Mouse (Mus musculus) left cerebral cortex, adult 18-20 months (tissue): ENCODE results near the gene Ptbp1. TPM values are rescaled to one million over a fixed set of nuclear protein-coding genes. Genes with fewer than 3 reads are reported as not detected.

Experiments
- DNase-seq, 2 experiments: peaks; one replicate each; pipeline ENCODE4 v3.0.0; 2021 to 2022; ENCODE audit warnings: low spot score in 2 of 2, mixed read lengths in 1 of 2
- microRNA-seq, 2 experiments: library from miRNA; unstranded; fragments of <30 nt; microRNA quantifications; one replicate each; pipeline ENCODE4 v1.2.0; 2021
- total RNA-seq, 2 experiments: library from RNA; stranded (reverse); gene quantifications; 2 replicates each; pipeline ENCODE4 v1.2.3; 2021

Gene Ptbp1
- total RNA-seq, 2 experiments from 2014 or later = 54.3 to 62.5 TPM

- no peak for DNase-seq
These were observed 56.3 kb downstream of the Ptbp1 start, which contains the start of gene Gm26602 for GRCm38 (mm10) chr10:79910556-79910955. Gene Gm26602 (plus strand): TSS chr10:79910856.

GRCm38 (mm10) chr10:79912412-79912811, 58.2 kb downstream of the Ptbp1 start:
- DNase-seq = no peak

Small RNA genes within 50 kb of the gene (microRNA-seq; reads per million reads assigned to microRNA genes)
- 0 to 0.25 reads per million in 2 experiments for gene Mir6910

Other genes with a start within 250 kb of the Ptbp1 start
- gene C2cd4c, start 240.4 kb upstream of the Ptbp1 start, total RNA-seq = 10 to 100 TPM; 16.7 to 18.6 TPM
- gene Shc2, start 216.5 kb upstream of the Ptbp1 start, total RNA-seq = 10 to 100 TPM; 44.3 to 50.1 TPM
- under 1 TPM in 1 of 2 experiments, not detected in 1; 0.82 TPM for gene Odf3l2, start 208.7 kb upstream of the Ptbp1 start, total RNA-seq
- not detected for gene Madcam1, start 189.9 kb upstream of the Ptbp1 start, total RNA-seq
- 10 to 100 TPM; 69.8 to 77.1 TPM for gene Tpgs1, start 185.1 kb upstream of the Ptbp1 start, total RNA-seq
- gene Cdc34, start 172.2 kb upstream of the Ptbp1 start, total RNA-seq = 10 to 100 TPM; 75.4 to 77.5 TPM
- gene Gzmm, start 165.4 kb upstream of the Ptbp1 start, total RNA-seq = 1 to 10 TPM; 2.7 to 3.2 TPM
- 100 to 1,000 TPM; 566 to 614 TPM for gene Bsg, start 149.9 kb upstream of the Ptbp1 start, total RNA-seq
- 100 to 1,000 TPM; 142 to 157 TPM for gene Hcn2, start 137.8 kb upstream of the Ptbp1 start, total RNA-seq
- gene Polrmt, start 107.8 kb upstream of the Ptbp1 start, total RNA-seq = 10 to 100 TPM; 50.6 to 55.3 TPM
- 1 to 10 TPM; 4.3 to 5.6 TPM for gene Fgf22, start 99.4 kb upstream of the Ptbp1 start, total RNA-seq
- 10 to 100 TPM; 86.7 to 98.4 TPM for gene Rnf126, start 87.5 kb upstream of the Ptbp1 start, total RNA-seq
- 1 to 10 TPM; 2.7 to 3.2 TPM for gene Fstl3, start 77.2 kb upstream of the Ptbp1 start, total RNA-seq
- under 1 TPM; 0.63 to 0.72 TPM for gene Prss57, start 63.5 kb upstream of the Ptbp1 start, total RNA-seq
- 100 to 1,000 TPM; 290 to 308 TPM for gene Palm, start 60.9 kb upstream of the Ptbp1 start, total RNA-seq
- under 1 TPM; 0.61 to 0.86 TPM for gene Misp, start 33.4 kb upstream of the Ptbp1 start, total RNA-seq
- gene Prtn3, start 20.0 kb downstream of the Ptbp1 start, total RNA-seq = 1 to 10 TPM; 2.2 to 2.3 TPM
- gene Plppr3, start 20.2 kb downstream of the Ptbp1 start, total RNA-seq = 10 to 100 TPM; 55.6 to 58.0 TPM
- not detected for gene Elane, start 31.8 kb downstream of the Ptbp1 start, total RNA-seq
- not detected for gene Cfd, start 36.4 kb downstream of the Ptbp1 start, total RNA-seq
- 10 to 100 TPM; 48.6 to 63.7 TPM for gene Med16, start 54.5 kb downstream of the Ptbp1 start, total RNA-seq
- not detected for gene Gm26602, start 56.4 kb downstream of the Ptbp1 start, total RNA-seq
- 10 to 100 TPM in 1 of 2 experiments, 1 to 10 TPM in 1; 5.3 to 10.3 TPM for gene Kiss1r, start 62.5 kb downstream of the Ptbp1 start, total RNA-seq
- gene R3hdm4, start 66.8 kb downstream of the Ptbp1 start, total RNA-seq = 100 to 1,000 TPM; 307 to 318 TPM
- gene Arid3a, start 72.6 kb downstream of the Ptbp1 start, total RNA-seq = 1 to 10 TPM; 5.6 to 7.2 TPM
- gene Wdr18, start 105.7 kb downstream of the Ptbp1 start, total RNA-seq = 10 to 100 TPM; 45.3 to 46.5 TPM
- gene Grin3b, start 116.3 kb downstream of the Ptbp1 start, total RNA-seq = under 1 TPM; 0.14 to 0.16 TPM
- gene Tmem259, start 129.9 kb downstream of the Ptbp1 start, total RNA-seq = 100 to 1,000 TPM; 112 to 113 TPM
- gene Cnn2, start 134.2 kb downstream of the Ptbp1 start, total RNA-seq = 1 to 10 TPM; 6.7 to 8.0 TPM
- gene Abca7, start 142.1 kb downstream of the Ptbp1 start, total RNA-seq = 10 to 100 TPM; 13.0 to 13.7 TPM
- 1 to 10 TPM; 3.7 to 4.1 TPM for gene Arhgap45, start 162.2 kb downstream of the Ptbp1 start, total RNA-seq
- gene Polr2e, start 185.4 kb downstream of the Ptbp1 start, total RNA-seq = 10 to 100 TPM; 73.6 to 75.2 TPM
- gene Gpx4, start 192.7 kb downstream of the Ptbp1 start, total RNA-seq = 100 to 1,000 TPM; 554 to 575 TPM